Mouse (Mus musculus): ENCODE measurements around the gene Actn4. TPM values are rescaled to one million over a fixed set of nuclear protein-coding genes. Genes with fewer than 3 reads are reported as not detected.

Gene Actn4
- total RNA-seq, 2 experiments from 2014 or later: 236 to 261 TPM

DNA sequence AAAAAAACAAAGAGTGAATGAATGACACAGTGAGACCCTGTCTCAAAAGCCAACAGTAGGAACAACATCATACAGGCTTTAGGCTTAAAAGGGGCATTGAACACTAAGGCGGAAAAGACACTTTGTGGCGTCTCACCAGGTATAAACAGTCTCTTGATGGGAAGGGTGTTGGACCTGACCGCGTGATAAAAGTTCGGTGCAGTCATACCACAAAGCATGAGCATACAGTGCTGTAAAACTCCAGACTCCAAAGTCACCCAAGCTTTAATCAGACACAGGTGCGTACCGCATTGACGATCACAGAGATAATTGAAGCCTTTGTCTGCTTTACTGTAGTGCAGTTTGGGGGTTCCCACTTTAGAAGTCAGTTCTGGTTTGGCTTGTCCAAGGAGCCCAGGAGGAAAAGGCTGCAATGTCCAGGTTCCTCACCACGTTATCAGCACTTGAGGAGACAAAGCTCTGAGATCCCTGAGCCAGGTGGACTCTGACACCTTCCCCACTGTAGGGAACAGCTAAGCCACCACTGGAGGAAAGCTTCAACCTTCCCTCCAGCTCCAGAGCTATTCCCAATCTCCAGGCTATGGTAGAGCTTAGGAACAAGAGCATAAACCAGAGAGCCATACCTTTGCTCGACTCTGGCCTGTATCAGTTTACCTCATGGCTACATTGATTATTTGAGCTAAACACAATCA is 11.6 kb downstream of the Actn4 start:
- no peak for DNase-seq

DNA sequence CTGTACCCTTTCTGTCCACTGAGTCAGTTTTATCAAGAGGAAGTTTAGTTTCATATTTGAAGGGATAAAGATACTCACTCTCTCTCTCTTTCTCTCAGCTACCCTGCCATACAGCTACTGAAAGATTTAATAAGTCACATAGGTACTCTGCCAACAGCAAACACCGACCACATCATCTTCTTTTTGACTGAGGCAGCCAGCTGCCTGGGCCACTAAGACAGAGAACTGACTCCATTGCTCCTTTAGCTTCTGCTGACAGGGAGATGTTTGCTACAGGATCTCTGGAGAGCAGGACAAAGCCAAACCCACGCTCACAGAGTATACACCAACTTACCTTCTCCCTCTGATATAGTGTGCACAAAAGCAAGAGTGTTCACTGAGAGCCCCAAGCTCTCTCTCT is 12.8 kb downstream of the Actn4 start:
- DNase-seq: no peak

DNA sequence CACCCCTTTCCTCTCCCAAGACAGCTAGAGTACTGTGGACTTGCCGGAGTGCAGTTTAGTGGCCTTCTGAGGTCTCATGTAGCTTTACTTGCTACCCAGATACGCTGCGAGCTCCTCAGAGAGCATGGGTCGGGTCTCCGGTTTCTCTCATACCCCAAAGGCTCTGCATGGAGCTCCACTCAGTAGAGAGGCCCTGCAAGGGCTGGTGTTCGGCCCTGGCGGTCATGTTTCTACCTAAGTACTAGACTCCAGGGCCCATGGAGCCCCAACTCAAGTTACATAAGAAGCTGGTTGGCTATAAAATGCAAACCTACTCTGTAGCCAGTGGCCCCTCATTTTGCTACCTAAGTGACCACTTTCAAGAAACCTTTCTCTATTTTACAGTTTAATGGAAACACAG is 13.4 kb downstream of the Actn4 start:
- no peak for DNase-seq

DNA sequence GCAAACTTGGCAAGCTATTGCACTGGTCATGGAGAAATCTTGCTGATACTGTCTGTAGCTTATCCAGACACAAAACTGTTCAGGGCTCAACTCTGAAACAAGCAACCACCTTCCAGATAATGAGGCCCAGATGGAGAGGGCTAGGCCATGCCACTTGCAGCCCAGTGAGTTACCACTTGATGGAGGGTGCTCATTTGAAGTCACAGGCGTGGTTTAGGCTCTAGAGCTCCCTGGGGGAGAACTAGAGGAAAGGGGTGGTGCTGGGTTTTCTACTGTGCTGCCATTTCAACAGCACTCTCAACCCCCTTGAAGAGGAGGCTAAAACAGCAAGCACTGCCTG is 15.9 kb downstream of the Actn4 start:
- no peak for DNase-seq

DNA sequence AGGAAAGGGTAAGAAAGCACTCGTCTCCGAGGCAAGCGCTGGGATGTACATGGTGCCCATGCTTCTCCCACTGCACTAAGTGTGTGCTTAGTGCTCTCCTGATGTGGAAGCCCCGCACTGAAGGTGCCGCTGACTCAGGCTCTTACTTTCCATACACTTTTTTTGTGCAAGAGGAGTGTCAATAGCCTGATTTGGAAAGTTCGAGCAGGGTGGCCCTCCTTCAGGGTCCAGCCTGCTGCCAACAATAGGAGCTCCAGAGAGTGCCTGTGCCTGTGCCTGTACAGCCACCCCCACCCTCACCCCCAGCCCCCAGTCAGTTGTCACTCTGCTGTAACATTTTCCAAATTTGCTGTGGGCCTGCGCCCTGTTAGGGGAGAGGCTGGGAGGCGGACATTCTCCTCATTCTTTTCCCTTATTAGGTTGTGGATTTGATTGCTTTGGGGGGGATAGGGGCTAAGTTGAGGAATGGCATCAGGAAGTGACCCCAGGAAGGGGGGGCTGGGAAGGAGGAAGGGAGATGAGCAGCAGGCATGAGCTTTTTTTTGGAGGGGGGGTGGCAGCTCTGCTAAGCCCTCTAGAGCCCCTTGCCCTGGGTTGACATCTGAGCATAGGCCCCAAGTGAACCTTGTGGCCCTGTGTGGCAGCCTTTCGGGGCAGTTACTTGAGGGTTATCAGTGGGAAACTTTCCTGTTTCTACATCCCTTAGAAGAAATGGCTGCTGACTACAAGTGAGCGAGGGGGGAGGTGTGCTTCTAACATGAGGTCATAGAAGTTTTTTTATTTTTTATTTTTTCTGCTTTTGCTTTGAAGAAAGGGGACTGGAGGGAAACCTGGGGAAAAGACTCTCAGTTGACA is 16.5 kb downstream of the Actn4 start:
- DNase-seq: no peak

DNA sequence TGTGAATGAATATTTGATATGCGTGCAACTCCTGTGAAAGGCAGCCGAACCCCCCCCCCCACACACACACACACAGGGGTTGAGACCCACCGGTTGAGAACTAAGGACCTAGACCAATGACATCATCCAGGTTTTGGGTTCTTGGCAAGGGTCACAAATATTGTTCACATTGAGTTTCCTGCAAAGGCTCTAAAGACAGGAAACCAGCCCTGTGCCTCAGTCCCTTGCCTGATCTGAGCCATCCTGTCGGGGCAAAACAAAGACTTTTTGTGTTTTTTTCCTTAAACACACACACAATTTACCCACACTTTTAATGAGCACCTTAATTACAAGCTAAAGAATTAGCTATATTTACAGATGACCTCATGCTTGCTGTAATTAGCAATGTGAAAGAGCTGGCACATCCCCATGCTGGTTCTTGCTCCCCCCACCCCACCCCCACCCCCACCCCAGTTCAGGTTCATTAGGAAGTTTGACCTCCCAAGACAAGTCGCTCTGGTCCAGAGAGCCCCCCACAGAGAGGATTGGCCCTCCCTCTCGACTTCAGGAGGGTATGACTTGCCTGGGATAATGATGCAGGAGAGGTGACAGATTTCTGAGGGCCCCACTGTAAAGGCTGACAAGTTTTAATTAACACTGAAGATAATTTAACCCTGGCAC is 17.3 kb downstream of the Actn4 start:
- no peak for DNase-seq

DNA sequence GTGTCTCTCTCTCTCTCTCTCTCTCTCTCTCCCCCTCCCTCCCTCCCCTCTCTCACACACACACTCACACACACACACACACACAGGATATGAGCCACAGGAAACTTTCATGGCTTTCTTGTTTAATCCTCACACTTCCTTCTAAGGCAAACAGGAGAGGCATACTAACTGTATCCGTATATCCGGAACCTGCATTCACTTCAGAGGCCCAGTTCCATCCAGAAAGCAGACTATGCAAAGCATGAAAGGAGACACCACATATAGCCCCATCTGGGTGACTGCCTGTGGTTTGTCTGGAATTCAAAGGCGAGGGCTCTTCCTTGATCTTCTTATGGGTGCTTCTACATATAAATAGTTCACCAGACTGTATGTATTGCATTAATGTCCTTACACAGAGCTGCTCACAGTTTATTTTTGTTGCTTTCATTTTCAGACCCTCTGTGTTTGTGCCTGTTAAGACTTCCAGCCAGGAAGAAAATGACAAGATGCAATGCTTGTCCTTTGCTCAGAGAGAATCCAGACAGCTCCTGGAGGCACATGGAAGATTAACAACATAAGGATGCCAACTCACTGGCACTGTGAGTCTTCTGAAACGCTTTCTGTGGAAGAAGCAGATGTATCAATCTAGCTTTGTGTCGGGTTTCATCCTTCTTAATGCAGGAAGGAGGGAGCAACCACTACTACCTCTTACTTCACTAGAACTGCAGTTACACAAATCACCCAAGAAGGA is 18.5 kb downstream of the Actn4 start:
- DNase-seq: no peak

DNA sequence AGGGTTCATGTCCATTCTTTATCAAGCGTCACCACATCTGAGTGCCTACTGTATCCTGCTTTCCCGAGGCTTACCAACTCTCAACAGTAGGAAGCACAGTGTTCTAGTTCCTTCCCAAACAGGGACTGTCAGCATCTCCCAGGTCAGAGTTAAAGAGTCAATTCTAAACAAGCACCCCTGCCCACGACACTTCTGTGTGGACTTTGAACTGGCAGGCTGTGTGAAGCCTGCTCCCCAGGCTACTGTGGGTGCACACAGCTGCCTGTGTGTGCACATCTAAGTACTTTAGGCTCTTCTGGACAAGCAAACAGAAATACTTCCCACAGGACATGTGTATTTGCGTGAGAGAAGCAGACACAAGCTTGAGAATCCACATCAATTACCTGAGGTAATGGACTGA is 20.6 kb downstream of the Actn4 start:
- no peak for DNase-seq

DNA sequence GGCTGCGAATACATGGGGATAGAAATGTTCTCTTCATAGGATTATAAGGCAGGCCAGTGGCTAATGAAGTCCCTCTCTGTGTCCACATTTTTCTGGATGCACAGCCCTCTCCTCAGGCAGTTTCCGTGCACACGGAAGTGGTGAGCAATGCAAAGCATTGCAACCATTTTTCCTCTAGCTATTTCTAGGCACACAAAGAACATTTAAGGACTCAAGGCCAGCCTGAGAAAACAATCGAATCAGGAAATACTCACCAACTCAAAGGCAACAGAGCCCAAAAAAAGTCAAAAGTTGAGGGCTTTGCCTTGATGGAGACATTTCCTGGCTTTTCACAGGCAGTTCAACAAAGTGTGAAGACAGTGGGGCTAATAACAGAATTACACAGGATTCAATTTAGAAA is 21.0 kb downstream of the Actn4 start:
- no peak for DNase-seq

DNA sequence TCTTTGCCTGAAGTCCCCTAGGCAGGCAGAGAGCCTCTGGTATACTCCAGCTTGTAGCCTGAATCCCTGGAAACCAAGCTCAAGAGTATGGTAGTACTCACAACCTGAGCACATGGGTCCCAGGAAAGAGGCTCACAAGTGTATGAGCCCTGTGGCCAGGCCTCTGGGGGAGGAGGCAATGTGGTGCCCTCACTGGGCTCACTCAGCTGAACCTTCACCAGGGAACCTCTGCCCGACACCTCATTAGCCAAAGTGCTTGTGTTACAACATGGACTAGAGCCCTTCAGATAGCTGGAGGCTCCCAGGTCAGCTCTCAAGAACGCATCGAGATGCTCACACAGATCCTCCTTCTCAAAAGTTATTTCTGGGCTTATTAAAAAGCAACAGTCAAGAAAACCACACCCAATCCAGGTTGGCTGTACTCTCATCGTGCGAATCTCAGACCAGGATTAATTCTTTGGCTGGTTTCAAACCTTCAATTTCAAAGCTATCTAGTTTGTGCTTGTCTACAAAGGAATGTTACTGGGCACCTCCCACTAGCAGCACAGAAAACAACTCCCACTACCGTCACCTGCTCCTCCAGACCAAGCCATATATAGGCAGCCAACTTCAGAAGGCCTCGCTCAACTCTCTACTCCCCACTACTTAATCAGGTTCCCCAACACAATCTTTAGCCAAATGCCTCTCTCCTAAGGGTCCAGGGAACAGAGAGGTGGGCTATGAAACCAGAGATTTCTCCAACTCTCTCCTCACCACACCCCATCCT is 22.5 kb downstream of the Actn4 start:
- DNase-seq: peak; percentile 36

DNA sequence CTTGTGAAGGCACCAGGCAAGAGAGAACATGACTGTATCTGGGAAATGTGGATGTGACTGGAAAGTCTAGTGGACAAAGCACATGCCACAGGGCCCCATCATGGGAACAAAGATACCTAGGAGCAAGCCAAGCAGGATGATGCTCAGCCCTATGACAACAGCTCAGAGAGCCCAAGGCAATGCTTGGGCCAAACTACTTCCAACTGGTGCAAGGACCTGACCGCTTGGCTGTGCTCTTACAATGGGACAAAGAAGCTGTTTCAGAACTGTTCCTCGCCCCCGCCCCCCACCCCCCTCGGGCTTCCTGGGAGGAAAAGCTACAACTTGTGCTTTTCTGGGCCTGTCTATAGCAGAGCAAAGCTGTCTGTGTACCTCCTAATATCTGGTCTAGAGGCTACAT is 23.5 kb downstream of the Actn4 start:
- no peak for DNase-seq

DNA sequence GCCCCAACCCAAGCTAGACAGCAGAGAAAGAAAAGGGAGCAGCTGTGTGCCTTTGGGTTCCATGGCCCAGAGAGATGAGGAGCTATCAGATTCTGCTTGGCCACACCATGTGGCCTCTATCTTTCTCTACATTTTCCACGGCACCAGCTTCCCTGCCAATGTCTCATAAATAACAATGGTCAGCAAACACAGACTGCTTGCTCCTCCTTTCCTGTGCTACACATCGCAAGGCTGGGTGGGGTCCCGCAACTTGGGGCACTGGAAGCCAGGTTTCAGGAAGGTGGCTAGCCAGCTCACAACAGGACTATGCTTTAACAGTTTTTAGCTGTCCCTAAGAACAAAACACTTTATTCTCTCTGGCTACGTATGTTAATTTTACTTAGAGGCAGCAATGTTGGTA is 25.4 kb downstream of the Actn4 start:
- DNase-seq: no peak

DNA sequence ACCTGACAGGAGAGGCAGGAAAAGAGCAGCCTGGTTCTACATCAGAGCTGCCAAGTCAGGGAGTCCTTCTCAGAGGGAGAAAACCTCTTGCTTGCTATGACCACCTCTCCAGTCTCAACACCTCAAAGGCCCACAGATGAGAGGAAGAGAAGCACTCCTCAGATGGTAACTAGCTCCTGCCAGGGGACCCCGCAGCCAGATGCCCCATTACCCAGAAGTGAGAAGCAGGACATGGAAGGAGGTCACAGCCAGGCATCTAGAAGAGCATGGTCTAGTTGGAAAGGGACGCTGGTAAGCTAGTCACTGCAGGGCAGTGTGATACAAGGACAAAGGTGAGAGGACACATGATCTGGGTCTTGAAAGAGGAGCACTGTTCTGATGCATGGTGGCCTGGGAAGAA is 28.3 kb downstream of the Actn4 start:
- DNase-seq: no peak

DNA sequence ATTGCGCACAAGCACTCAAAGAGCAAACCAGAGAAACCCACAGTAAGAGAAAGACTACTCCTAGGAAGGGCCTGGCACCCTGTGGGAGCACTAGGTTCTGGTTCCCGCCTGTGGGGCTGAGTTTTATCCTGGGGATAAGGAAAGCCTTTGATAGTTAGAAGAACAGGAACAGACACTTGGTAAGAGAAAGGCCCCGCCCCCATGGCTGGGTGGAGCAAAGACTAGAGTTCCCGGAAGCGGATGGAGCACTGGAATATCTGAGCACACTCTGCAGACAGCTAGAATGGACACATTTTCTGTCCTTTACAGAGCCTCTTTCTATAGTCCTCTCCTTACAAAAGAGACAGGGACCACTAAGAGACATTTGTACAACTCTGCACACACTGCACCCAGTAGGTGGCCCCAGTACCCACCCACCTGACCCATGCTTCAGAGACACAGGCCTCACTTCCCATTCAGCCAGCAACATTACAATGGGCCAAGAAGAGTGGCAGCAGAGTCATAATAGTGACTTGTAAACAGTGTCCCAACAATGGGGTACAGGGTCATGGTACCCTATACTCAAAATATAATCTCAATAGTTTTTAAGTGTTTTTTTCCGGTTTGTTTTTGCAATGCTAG is 29.6 kb downstream of the Actn4 start:
- peak; percentile 50 for DNase-seq

DNA sequence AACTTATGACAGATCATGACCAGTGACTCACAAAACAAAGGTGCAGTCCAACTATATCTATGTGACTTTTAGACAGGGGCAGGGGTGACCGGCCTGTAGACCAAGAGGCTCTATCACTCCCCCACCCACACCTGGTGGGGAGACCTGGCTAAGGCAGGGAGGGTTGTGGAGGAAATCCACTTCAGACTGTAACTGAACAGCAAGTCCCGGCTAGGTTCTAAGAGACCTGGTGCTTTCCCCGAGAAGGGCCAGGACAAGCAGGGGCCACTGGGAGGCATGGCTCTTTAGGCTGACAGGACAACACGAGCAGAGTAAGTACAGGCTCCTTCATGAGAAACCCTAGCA is 30.5 kb downstream of the Actn4 start:
- DNase-seq: no peak

DNA sequence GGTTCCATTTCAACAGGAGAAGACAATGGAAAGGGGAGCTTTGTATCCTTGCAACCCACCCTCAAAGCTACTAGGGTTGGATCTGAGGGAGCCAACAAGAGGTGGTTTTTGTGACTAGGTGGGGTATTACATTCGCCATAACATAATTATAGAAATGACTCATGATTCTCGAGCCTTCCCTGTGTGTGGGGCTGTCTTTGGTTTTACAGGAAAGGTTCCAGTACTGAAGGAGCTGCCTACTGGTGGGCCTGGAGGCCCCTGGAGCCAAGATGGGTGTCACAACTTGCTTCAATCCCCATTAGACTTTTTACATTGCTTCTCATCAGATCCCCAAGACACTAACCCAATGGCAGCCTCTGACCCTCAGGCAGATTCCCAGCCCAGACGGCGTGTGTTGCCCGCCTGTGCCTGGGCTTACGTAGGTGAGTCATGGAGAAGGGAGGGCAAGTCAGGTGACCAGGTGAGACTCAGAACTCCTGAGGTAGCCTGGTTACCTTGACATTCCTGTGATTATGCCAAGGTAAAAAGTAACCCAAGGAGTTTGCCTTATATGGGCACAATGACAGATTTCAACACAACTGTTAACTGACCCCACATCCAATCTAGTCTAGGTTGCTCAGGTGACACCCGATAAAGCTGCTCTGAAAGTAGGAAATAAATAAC is 31.0 kb downstream of the Actn4 start:
- no peak for DNase-seq

DNA sequence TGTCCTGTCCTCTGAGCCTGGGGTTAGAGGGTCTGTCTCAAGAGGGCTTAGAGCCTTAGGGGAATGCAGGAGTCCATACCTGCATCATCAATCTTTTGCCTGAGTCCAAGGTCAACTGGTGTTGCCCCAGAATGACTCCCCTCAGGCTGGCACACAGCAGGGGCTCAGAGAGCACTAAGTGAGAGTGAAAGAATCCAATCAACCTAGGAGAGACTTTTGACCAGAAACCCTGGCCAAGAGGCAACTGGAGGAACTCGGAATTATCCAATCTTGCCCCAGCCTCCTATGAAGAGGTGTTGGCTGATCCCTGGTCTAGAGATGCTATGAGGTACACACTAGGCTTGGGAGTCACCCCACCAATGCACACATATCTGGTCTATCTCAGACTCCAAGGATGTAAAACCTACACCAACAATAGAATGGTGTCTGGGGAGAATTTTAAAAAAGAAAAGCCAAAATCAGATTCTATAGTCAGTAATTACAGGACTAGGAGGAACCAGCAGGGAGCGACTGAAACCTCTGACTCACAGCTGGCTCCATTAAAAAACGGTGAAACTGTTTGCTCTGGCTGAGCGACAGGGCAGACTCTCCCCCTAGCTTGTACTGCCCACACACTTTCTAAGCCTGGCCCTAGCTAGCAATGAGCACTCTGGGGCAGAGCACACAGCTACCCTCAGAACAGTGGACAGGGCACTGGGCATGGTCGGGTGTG is 31.7 kb downstream of the Actn4 start:
- peak; percentile 46 for DNase-seq

DNA sequence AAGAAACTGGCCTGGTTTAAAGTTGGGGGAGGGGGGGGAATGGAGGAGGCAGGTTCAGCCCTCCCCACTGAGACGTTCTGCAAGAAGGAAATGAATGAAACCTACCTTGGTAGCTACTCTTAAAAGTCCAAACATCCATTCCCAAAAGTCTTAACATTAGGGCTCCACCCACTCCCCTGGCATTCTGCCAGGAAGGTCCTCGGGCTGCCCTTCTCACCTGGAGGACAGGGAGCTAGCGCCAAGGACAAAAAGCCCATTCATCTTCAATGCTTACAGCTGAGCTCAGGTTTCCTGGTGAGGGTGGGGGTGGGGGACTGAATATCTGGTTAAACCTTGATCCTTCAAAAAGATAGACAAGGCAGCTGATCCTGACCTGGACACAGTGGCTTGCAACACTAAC is 32.8 kb downstream of the Actn4 start:
- peak; percentile 31 for DNase-seq

DNA sequence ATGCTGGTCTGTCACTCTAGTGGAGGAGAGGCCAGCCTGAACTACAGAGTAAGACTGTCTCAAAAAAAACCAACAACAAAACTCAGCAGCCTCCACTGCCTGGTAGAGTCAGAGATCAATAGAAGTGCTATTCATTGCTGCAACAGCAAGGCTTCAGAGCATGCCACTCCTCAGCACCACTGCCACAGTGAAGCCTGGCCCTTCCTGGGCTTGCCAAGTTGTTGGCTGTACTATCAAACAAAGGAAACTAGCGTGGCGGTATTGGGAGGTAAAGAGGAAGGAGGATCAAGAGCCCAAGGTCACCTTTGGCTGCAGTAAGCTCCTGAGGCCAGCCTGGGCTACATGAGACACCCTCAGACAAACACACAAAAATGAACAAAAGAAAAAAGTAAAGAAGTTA is 36.0 kb downstream of the Actn4 start:
- peak; percentile 30 for DNase-seq

DNA sequence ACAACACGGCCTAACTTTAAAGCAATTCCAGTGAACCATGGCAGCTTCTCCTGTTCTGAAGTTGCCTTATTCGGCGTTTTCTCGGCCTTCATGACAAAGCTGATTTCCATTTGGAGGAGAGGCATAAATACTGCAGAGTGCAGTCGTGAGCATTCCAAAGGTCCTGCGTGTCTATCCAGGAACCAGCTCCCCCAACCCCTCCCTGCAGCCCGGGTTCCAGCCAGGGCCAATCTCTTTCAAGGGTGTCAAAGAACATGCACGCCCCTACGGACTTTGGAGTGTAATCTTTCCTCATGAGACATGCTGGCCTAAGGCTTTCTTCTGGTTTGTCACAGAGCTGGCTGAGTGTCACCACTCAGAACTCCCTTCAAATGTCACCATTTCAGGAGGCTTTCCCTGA is 36.8 kb downstream of the Actn4 start:
- DNase-seq: peak; percentile 86
